Mouse (Mus musculus) frontal cortex, postnatal 36 days (tissue): Measurements from ENCODE around the gene Map2k7.
A peak's percentile ranks its signal among the peaks of the same experiment; 100 is the strongest.

Experiments used
- DNase-seq, 2 experiments: peaks; one replicate each; pipeline ENCODE4 v3.0.0; 2022; ENCODE audit warnings: low spot score in 2 of 2

Gene Map2k7

DNA sequence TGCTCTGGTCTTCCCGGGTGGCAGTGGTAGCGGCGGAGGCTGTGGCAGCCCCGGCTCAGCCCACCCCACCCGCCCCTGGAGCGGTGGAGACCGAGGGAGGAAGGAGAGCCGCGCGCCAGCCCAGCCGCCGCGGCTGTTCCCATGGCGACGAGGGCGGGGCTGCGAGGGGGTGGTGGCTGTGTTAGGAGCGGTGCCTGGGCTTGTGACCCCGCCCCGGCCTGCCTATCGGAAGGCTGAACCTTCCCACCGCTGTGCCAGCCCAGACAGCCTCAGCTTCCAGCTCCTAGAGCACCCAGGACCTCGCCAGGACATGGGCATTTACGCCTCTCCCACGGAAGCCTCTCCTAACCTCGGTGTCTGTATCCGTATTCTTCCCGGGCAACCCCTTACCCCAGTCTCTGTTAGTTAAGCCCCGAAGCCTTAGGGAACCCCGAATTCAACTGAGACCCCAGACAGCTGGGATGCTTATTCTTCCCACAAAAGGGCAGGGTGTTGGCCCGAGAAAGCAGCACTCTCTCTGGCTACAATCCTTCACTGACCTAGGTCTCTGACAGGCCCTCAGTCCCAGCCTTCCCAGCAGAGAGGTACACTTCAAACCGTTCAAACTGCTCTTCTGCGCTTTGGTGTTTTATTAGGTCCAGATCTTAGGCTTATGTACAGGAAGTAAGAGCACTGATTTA lies 20.7 kb downstream of the Map2k7 start, which contains the start of gene Ctxn1:
TSS of gene Ctxn1 (minus strand) at position 150 of the 680 bp plus-strand sequence.
- DNase-seq: peak; percentile 93

DNA sequence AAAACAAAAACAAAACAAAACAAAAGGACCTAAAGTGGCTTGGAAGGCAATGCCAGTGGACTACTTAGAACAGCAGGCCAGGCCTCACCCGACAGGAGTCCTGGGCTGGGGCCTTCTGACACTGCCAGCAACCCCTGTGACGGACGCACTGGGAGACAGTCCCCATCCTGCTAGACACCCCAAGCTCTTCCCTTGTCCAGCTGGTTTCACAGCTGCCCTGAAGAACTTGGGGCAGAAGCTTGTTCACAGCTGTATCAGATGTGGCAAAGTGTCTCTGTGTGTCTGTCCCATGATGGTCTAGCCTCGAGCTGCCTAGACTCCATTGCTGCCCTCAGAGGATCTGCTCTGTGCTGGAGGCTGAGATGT lies 21.2 kb downstream of the Map2k7 start:
- DNase-seq: no peak

DNA sequence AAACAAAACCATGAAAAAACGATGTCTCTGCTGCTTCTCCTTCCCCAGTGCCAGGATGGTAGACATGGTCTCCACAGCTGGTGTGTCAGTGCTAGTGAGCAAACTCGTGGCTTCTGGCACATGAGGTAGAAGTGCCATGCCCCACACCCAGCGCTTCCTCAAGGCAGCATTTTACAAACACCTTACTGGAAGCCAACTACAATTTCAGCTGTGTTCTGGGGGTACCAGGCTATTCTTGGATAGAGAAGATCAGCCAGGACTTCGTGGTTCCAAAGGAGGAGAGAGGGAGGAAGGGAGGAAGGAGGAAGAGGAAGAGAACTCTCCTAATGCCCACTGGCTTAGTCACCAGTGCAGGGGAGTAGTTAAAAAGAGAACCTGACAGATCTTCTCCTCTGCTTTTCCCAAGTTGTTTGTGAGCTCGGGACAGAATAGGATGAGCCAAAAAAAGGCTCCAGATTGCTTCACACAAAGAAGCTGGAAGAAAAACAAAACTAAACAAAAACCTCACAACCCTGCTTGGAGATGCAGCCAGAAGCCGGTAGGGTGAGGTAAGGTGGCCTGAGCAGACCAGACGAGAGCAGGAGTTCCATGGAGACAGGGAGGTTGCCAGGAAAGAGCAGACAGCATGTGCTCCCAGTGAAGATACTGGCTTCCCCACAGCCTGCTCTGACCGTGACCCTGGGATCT lies 24.7 kb downstream of the Map2k7 start:
- peak in 1 of 2 experiments; percentile 50 for DNase-seq

DNA sequence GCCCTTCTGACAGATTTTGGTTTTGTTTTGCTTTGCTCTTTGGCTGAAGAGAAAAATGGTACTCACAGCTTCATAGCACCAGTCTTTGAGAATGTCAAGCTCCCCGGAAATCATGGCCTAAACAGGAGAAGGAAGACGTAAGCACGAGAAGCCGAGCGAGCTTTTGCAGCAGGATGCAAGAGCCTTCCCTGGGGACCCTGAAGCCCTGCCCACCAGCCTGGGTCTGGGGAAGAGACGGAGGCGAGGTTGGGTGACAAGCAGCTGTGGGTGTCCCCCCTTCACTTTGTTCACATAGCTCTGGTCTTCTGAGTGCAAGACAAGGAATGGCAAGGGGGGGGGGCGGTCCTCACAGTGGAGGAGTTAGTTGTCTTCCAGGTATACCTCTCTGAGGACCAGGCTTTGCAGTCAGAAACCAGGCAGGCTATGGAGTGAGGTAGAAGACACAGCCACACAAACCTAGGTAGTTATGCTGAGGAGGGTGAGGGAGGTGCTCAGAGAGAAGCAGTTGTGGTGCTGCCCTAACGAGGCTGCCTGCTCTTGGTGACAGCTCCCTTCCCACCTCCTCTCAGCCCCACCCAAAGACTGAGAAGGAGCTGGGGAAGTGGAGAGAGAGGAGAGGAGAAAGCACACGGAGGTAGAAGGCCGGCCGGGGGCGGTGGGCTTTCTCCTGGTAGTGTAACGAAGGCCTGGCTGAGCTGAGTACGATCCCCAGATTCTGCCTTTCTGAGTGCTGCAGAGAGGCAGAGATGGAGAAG lies 26.8 kb downstream of the Map2k7 start:
- DNase-seq: no peak

DNA sequence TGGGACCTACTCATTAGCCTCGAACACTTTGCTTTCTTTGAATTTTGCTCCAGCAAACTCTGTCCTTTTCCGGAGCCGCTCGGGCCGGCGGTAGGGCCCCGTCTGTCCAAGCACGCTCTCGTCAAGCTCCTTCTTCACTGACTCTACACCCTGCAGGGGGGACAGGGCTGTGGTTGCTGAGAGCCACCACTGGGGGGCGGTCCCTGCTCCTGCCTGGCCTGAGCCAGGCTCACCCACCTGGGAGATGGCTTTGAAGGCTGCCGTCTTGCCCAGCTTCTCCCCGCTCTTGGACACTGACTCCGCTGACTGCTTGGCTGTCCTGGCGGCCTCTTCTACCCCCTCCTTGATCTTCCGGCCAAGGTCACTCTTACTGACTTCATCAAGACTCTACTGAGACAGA lies 29.1 kb downstream of the Map2k7 start:
- DNase-seq: no peak

DNA sequence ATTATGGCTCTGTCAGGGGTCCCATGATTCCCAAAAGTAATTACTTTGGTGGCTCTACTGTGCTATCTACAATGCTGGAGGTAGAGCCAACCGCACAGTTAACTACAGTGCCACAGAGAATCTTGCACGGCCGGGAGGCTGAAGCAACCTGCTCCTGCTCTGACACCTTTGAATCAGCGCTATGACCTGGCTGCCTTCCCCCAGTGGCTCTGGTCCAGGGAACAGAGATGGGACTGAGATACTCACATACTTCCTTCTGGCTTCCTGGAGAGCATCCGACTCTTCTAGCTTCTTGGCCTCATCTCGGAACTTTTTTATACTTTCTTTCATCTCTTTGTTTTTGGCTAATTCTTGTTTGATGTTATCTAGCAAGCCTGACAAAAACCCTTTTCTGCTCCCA lies 31.1 kb downstream of the Map2k7 start:
- DNase-seq: no peak

DNA sequence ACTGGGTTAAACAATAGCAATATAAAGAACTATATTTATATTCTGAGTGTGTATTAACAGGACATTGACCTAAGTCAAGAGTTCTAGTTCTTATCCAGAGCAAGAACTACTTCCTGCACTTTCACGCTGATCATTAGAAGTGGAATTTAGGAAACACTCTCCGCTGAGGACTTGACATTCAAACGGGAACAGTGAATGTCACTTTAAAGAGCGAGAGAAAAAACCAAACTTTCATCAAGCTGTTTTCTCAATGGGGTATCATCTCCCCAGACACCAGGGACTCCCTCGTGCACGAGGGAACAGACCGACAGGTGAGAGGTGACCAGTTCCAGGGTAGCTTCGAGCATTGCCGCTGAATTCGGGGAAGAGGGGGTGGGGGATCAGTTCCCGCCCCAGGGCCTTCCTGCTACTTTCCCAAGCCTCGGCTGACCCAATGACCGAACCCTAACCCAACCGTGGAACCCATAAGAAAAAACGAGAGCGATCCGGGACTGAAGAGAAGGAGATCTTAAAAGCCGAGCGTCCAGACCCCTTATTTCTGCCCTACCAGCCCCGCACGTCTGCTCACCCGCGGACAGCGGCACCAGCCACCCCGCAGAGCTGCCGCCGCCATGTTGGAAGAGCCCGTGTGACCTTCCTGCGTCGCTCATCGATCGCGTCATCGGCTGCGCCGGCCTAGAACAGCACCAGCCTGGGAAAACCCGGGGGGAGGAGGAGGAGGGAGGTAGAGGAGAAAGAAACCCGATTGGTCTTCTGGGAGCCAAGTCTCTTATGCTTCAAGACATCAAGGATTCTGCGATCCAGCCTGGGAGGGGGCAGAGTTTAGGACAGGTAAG lies 37.0 kb downstream of the Map2k7 start, which contains the start of gene Timm44:
TSS of gene Timm44 (minus strand) at position 639 of the 836 bp plus-strand sequence.
- peak; percentile 95 to 97 for DNase-seq

DNA sequence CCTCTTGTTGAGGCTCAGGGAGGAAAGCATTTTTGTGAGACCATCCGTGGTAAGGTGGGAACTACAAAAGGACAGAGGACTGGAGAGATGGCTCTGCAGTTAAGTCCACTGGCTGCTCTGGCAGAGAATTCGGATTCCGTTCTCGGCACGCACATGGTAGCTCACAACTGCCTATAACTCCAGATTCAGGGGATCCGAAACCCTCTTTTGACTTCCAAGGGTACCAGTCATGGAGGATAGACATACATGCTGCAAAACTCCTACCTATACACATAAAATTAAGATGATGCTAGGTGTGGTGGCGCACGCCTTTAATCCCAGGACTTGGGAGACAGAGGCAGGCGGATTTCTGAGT lies 37.5 kb downstream of the Map2k7 start:
- no peak for DNase-seq

DNA sequence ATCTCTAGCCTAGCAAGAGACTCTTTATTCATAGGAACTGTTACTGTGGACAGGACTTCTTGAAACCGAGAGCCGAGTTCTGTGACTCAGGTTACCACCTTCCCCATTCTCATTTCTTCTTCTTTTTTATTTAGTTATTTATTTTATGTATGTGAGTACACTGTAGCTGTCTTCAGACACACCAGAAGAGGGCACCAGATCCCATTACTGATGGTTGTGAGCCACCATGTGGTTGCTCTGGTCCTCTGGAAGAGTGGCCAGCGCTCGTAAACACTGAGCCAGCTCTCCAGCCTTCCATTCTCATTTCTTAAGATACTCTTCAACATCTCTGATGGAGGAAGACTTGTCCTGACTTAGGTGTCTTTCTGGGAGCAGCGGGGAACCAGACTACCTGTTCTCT lies 54.2 kb downstream of the Map2k7 start:
- DNase-seq: no peak
